Mouse (Mus musculus): ENCODE data around the gene Ms4a4a. TPM values are rescaled to one million over a fixed set of nuclear protein-coding genes. Genes with fewer than 3 reads are reported as not detected.
"Not testable (repeated sequence)": the region's sequence is repeated elsewhere in the genome, so short reads cannot be mapped to it uniquely, and the experiment has no call there.

Ms4a4a gene
- 1 to 10 TPM in 1 of 2 experiments, under 1 TPM in 1; 0.64 to 1.6 TPM for total RNA-seq (2021)
- long read RNA-seq, experiment 1 = 0 reads
- long read RNA-seq, experiment 2, partial matches to known transcripts = 0 of 1 reads
- long read RNA-seq, experiment 2, other reads (novel, unspliced or antisense) = 0 of 1 reads

GRCm38 (mm10) chr19:11375273-11375672, at the start of gene Ms4a4a:
Gene Ms4a4a (plus strand): TSS chr19:11375523.
- DNase-seq (ENCODE audit: low spot score in 2 of 2) = no peak

- DNase-seq (ENCODE audit: low spot score in 2 of 2) = no peak
Measured at GRCm38 (mm10) chr19:11335932-11336331, 39.4 kb upstream of the Ms4a4a start, which contains the start of gene Ms4a7. Gene Ms4a7 (minus strand): TSS chr19:11336146.

- no peak for DNase-seq (ENCODE audit: low spot score in 2 of 2)
Measured at GRCm38 (mm10) chr19:11343147-11343546, 32.2 kb upstream of the Ms4a4a start.

DNA sequence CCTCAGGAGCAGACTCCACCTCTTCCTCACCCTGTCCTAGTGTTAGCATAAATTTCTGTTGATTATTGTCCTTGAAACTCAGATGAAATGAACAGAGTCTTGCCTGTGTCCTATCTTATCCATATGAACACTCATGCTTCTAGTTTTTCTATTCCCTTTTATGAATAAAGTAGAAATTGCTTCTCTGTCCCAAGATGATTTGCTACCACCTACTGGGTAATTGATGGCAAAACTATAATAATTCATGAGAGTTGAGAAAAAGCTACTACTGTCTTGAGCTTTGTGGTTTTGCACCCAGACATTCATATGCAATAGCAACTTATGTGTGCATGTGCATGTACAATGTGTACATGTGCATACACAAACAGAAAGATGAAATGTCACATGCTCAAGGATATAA, 31.3 kb upstream of the Ms4a4a start:
- DNase-seq (ENCODE audit: low spot score in 2 of 2) = no peak

GRCm38 (mm10) chr19:11349698-11350481, 25.4 kb upstream of the Ms4a4a start:
- DNase-seq (ENCODE audit: low spot score in 2 of 2) = peak; percentile 2 to 20

- DNase-seq (ENCODE audit: low spot score in 2 of 2) = peak in 1 of 2 experiments; percentile 4
Measured at GRCm38 (mm10) chr19:11351878-11352277, 23.4 kb upstream of the Ms4a4a start.

DNA sequence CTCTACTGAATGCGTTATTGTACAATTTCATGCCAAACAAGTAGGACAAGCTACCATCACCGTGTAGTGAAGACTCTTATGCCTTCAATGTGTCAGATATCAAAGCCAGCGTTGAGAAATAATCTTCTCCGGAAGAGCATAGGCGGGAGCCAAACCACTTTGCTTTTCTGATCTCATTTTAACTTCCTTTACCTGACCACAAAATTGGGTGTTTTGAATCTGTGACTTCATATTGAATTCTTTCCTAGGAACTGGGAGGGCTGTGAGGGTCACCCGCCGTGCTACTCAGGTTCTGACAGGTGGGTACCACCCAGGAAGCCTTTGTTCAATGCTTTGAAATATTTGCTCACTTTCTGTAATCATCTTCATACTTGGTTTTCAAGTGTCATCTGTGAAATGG, 19.6 kb upstream of the Ms4a4a start:
- DNase-seq (ENCODE audit: low spot score in 2 of 2) = no peak

DNA sequence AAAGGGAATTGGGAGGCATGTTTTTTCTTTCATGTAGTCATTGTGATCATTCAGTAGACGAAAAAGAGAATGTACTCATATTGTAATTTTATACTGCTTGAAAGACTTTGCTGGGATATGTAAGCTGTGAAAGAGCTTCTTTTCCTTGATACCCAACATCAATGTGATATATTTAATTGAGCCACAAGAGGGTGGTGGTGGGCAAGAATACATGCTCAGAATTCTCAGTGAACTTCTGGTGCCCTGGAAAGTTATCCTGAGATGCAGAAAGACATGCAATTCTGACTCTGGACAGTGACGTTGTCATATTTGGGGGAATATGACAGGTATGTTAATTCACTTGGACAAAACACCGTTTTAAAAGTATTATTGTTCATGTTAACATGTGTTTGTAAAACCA, 15.2 kb upstream of the Ms4a4a start:
- DNase-seq (ENCODE audit: low spot score in 2 of 2) = peak in 1 of 2 experiments; percentile 28

DNA sequence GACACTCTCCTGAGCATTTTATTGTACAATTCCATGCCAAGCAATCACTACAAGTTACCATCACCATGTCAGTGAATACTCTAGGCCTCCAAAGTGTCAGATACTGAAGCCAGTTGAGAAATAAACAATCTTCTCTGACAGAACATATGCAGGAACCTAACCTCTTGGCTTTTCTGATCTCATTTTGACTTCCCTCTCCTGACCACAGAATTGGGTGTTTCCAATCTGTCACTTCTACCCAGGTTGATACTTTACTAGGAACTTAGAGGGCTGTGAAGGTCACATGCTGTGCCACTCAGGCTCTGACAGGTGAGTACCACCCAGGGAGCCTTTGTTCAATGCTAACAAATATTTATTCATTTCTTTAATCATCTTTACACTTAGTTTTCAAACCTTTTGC, 13.3 kb upstream of the Ms4a4a start:
- no peak for DNase-seq (ENCODE audit: low spot score in 2 of 2)

DNA sequence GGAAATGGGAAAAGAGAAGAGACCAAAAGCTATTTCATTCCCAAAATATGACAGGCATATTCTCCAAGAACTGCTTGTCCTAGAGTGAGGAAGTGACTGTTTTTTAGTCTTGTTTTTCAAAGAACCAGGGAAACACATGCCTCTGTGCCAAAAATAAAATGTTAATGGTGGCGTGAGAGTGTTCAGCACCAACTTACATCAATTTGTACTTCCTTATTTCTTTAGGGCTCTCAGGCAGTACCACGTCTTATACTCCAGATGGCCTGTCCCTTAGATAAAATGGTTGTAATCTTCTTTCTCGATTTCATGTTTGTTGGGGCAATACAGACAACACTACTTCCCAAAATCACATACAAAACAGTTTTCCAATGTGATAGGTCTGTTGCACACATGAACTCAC, 7.0 kb upstream of the Ms4a4a start:
- DNase-seq (ENCODE audit: low spot score in 2 of 2) = no peak

- DNase-seq (ENCODE audit: low spot score in 2 of 2) = no peak
Measured at GRCm38 (mm10) chr19:11371181-11371580, 4.1 kb upstream of the Ms4a4a start.

DNA sequence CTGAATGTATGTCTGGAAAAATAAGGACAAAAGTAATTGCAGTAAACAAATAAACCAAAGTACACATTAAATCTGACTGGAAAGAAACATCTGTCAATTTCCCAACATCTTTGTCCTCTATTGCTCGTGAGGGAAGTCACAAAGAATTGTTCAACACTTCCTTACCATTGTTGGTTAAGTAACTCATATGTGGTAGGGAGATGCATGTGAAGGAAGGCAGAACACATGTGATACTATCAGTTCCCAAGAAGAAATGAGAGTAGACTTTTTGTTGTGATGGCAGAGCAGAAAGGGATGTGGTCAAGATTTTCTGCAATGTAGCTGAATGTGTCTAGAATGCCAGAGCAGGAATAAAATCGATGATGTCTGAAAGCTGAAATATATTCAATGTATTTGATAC, 1.1 kb downstream of the Ms4a4a start:
- no peak for DNase-seq (ENCODE audit: low spot score in 2 of 2)

DNA sequence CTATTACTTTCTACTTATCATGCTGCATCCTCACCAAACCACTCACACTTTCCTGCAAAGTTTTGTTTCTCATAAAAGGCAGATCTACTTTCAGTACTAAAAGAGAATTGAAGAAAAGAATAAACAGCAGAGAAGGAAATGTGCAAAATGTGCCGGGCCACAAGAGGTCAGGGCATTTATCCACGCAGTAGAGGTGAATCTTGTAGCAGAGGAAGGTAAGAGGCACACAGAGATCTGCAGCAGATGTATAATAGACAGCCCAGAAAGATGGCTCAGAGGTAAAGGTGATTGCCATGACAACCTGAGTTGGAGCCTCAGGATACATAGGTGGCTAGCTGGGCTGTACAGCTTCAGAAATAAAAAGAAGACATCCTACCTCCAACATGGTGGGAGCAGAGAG, 11.8 kb downstream of the Ms4a4a start:
- DNase-seq (ENCODE audit: low spot score in 2 of 2) = no peak

GRCm38 (mm10) chr19:11387685-11388084, 12.4 kb downstream of the Ms4a4a start:
- no peak for DNase-seq (ENCODE audit: low spot score in 2 of 2)

DNA sequence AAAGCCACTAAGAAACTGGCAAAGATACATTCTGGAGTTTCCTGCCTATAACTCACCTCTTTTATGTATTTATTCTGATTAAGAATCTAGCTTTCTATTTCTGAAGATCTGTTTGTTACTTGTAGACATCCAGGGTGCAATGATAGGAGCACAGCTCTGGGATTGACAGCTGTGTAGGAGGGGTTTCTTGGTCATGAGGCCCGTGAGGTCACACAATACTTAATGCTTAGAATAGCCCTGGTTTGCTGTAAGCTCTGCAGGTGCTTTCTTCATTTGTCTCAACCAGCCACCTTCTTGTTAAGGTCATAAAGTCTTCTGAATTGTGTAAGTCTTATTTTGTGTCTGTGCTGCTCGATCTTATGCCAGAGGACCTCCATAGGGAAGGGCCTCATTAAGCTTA, 13.6 kb downstream of the Ms4a4a start:
- DNase-seq (ENCODE audit: low spot score in 2 of 2) = no peak

- DNase-seq (ENCODE audit: low spot score in 2 of 2) = no peak
Measured at GRCm38 (mm10) chr19:11395769-11396168, 20.4 kb downstream of the Ms4a4a start.

- DNase-seq (ENCODE audit: low spot score in 2 of 2) = no peak
Measured at GRCm38 (mm10) chr19:11404527-11404926, 29.2 kb downstream of the Ms4a4a start, which contains the start of gene Ms4a4c. Gene Ms4a4c (plus strand): TSS chr19:11404770.

- DNase-seq (ENCODE audit: low spot score in 2 of 2) = no peak
Measured at GRCm38 (mm10) chr19:11407428-11407827, 32.1 kb downstream of the Ms4a4a start.

DNA sequence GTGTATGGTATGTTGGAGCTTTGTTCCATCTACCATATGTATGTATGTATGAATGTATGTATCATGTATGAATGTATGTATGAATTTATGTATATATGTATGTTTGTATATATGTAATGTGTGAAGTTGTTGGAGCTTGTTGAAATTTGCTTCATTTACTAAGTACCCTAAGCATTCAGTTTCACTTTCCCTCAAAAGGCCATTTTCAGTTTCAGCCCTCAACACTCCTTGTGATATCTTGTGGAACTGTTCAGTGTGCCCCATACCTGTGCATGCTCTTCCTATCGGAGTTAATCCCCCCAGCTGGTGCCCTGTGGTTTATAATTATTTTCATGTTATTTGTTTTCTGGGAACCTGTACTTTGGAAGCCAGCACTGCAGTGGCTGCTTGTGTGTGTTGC, 33.3 kb downstream of the Ms4a4a start:
- no peak for DNase-seq (ENCODE audit: low spot score in 2 of 2)

- DNase-seq (ENCODE audit: low spot score in 2 of 2) = no peak
Measured at GRCm38 (mm10) chr19:11411640-11412039, 36.3 kb downstream of the Ms4a4a start.

DNA sequence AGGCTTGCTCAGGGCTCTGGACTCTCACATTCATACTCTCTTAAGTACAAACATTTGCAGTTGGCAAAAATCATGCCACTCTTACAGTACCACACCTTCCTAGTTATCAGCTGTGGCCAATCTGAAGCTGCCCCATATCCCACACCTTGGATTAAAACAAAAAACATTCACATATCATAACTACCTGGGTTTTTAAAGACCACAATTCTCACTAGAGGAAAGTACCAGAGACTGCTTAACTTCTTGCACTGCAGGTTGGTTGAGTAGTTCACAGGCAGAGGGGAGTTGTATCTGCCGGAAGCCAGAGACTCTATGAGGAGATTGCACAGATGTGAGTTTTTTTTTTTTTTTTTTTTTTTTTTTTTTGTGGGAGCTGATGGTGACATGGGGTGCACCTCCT, 38.8 kb downstream of the Ms4a4a start:
- DNase-seq (ENCODE audit: low spot score in 2 of 2) = no peak

DNA sequence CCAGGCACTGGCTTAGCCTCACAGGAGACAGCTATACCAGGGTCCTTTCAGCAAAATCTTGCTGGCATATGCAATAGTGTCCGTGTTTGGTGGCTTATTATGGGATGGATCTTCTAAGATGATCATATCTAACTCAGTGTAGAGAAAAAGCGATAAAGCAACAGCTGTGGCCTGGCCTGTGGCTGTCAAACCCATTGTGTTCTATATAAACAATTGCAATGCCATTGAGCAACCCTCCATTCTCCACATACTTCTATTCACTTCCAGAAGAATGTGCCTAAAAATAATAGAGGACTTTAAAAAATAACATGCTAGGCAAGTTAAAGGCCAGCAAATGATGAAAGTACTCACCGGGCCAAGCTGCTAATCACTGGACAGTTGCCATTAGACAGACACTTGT, 40.3 kb downstream of the Ms4a4a start:
- DNase-seq (ENCODE audit: low spot score in 2 of 2) = no peak

GRCm38 (mm10) chr19:11418865-11419264, 43.5 kb downstream of the Ms4a4a start:
- not testable (repeated sequence) for DNase-seq (ENCODE audit: low spot score in 2 of 2)
